Mouse (Mus musculus): Measurements from ENCODE around the gene Kcnj12. TPM values are rescaled to one million over a fixed set of nuclear protein-coding genes. Genes with fewer than 3 reads are reported as not detected.
A peak's percentile ranks its signal among the peaks of the same experiment; 100 is the strongest.

Kcnj12 gene
- polyA plus RNA-seq, 1 experiment from 2014 or later, result 0.76 TPM

- Histone ChIP-seq H3K36me3 (ENCODE audit: control insufficient read depth, insufficient read depth) (no peaks in the 10 kb centered on the region), H3K4me3 (ENCODE audit: low read depth, low read length) (no peak overlapping the region), H3K27me3 (replicated peaks; ENCODE audit: control insufficient read depth, insufficient read depth, low read length) (no peaks in the 10 kb centered on the region), H3K9ac (ENCODE audit: low read depth, low read length) (no peak overlapping the region), H3K9me3 (ENCODE audit: control insufficient read depth) (no peaks in the 10 kb centered on the region), H3K4me1 (replicated peaks; ENCODE audit: control insufficient read depth, insufficient read depth, low read length) (no peaks in the 10 kb centered on the region), H3K4me2 (replicated peaks; ENCODE audit: low read depth) (no peak overlapping the region), H3K27ac (ENCODE audit: low read depth, low read length) (no peak overlapping the region)
- WGBS, result 50% methylated on average over 1 of the region's 1 CpGs
- no peak for ATAC-seq
- TF ChIP-seq CTCF (IDR thresholded peaks at IDR 0.05; ENCODE audit: low read depth), result no peak
These were observed 75.7 kb downstream of the Kcnj12 start for GRCm38 (mm10) chr11:61098046-61098445.

DNA sequence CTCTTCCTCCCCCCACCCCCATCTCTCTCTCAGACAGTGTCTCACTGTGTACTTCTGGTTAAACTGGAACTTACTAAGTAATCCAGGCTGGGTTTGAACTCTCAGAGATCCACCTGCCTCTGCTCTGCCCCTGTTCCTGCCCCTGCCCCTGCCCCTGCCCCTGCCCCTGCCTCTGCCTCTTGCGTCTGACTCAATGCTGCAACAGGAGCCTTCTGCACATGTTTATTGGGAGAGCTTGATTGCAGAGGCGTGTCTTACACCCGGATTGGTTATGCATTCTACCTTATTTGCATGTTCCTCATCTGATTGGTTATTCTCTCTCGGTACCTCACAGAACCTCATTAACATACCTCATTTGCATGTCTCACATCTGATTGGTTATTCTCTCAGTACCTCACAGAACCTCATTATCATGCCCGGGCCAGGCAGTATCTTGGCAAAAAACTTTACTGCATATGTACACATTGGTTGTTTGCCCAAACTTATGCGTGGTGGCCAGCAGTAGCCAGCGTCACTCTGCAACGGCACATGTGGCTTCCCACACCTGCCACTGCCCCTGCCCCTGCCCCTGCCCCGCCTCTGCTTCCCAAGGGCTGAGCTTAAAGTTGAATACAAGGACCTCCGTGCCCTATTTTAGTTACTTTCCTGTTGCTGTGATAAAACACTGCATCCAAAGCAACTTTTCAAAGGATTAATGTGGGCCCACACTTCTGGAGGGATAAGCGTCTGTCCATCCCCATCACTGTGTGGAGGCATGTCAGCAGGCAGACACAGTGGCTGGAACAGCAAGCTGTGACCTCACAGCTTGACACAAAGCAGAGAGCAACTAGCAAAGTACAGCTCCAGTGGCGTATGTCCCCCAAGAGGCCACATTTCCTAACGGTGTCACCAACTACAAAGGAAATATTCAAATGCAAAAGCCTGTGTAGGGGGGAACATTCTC, 80.3 kb downstream of the Kcnj12 start:
- no peak for TF ChIP-seq CTCF (IDR thresholded peaks at IDR 0.05; ENCODE audit: low read depth)
- no peaks in the 10 kb centered on the region for H3K27me3 ChIP-seq (replicated peaks; ENCODE audit: control insufficient read depth, insufficient read depth, low read length)
- no peak for ATAC-seq
- H3K9me3 ChIP-seq (ENCODE audit: control insufficient read depth), result no peaks in the 10 kb centered on the region
- WGBS, result 71% methylated on average over 12 of the region's 13 CpGs
- no peaks in the 10 kb centered on the region for H3K36me3 ChIP-seq (ENCODE audit: control insufficient read depth, insufficient read depth)
- H3K4me3 ChIP-seq (ENCODE audit: low read depth, low read length), result no peak overlapping the region
- no peak overlapping the region for H3K27ac ChIP-seq (ENCODE audit: low read depth, low read length)
- no peak overlapping the region for H3K4me2 ChIP-seq (replicated peaks; ENCODE audit: low read depth)
- no peak overlapping the region for H3K9ac ChIP-seq (ENCODE audit: low read depth, low read length)
- no peaks in the 10 kb centered on the region for H3K4me1 ChIP-seq (replicated peaks; ENCODE audit: control insufficient read depth, insufficient read depth, low read length)

- TF ChIP-seq CTCF (IDR thresholded peaks at IDR 0.05; ENCODE audit: low read depth), result peak; percentile 100
- 21% methylated on average over 20 of the region's 20 CpGs for WGBS
- peak overlapping the region; percentile 25; the same call in 1 of the 2 replicates for H3K4me2 ChIP-seq (replicated peaks; ENCODE audit: low read depth)
- H3K4me3 ChIP-seq (ENCODE audit: low read depth, low read length), result no peak overlapping the region
- H3K9ac ChIP-seq (ENCODE audit: low read depth, low read length), result no peak overlapping the region
- ATAC-seq, result peak; percentile 85
- no peaks in the 10 kb centered on the region for H3K27me3 ChIP-seq (replicated peaks; ENCODE audit: control insufficient read depth, insufficient read depth, low read length)
- no peak overlapping the region for H3K27ac ChIP-seq (ENCODE audit: low read depth, low read length)
- H3K4me1 ChIP-seq (replicated peaks; ENCODE audit: control insufficient read depth, insufficient read depth, low read length), result no peaks in the 10 kb centered on the region
- no peaks in the 10 kb centered on the region for H3K9me3 ChIP-seq (ENCODE audit: control insufficient read depth)
- no peaks in the 10 kb centered on the region for H3K36me3 ChIP-seq (ENCODE audit: control insufficient read depth, insufficient read depth)
These were observed 82.0 kb downstream of the Kcnj12 start for GRCm38 (mm10) chr11:61104241-61104901.

DNA sequence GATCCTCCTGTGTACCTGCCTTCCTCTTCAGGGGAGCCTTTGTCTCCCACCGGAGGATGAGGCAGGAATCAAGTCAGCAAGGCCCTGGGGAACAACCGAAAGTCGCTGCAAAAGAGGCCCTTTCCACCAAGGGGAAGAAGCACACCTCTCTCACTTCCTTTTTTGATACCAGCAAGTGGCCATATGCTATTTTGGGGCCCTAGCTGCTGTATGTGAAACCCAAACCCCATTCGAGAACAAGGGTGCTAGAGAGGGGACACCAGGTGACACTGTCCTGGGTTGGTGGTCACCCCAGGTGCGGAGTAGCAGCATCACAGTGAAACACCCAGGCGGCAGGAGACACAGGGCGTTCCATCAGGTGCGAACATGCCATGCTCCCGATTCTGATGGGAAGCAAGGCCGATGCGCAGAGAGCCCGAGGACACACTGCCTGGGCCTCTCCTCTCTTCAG, 86.6 kb downstream of the Kcnj12 start:
- no peak for TF ChIP-seq CTCF (IDR thresholded peaks at IDR 0.05; ENCODE audit: low read depth)
- no peaks in the 10 kb centered on the region for H3K36me3 ChIP-seq (ENCODE audit: control insufficient read depth, insufficient read depth)
- no peak for ATAC-seq
- H3K9me3 ChIP-seq (ENCODE audit: control insufficient read depth), result no peaks in the 10 kb centered on the region
- no peak overlapping the region for H3K4me3 ChIP-seq (ENCODE audit: low read depth, low read length)
- no peaks in the 10 kb centered on the region for H3K4me1 ChIP-seq (replicated peaks; ENCODE audit: control insufficient read depth, insufficient read depth, low read length)
- H3K9ac ChIP-seq (ENCODE audit: low read depth, low read length), result no peak overlapping the region
- no peak overlapping the region for H3K4me2 ChIP-seq (replicated peaks; ENCODE audit: low read depth)
- no peak overlapping the region for H3K27ac ChIP-seq (ENCODE audit: low read depth, low read length)
- H3K27me3 ChIP-seq (replicated peaks; ENCODE audit: control insufficient read depth, insufficient read depth, low read length), result no peaks in the 10 kb centered on the region
- WGBS, result 91% methylated on average over 12 of the region's 12 CpGs

GRCm38 (mm10) chr11:61109707-61110106, 87.3 kb downstream of the Kcnj12 start:
- no peaks in the 10 kb centered on the region for H3K27me3 ChIP-seq (replicated peaks; ENCODE audit: control insufficient read depth, insufficient read depth, low read length)
- H3K36me3 ChIP-seq (ENCODE audit: control insufficient read depth, insufficient read depth), result no peaks in the 10 kb centered on the region
- no peaks in the 10 kb centered on the region for H3K4me1 ChIP-seq (replicated peaks; ENCODE audit: control insufficient read depth, insufficient read depth, low read length)
- H3K4me3 ChIP-seq (ENCODE audit: low read depth, low read length), result no peak overlapping the region
- H3K27ac ChIP-seq (ENCODE audit: low read depth, low read length), result no peak overlapping the region
- 83% methylated on average over 6 of the region's 6 CpGs for WGBS
- no peaks in the 10 kb centered on the region for H3K9me3 ChIP-seq (ENCODE audit: control insufficient read depth)
- no peak overlapping the region for H3K9ac ChIP-seq (ENCODE audit: low read depth, low read length)
- no peak overlapping the region for H3K4me2 ChIP-seq (replicated peaks; ENCODE audit: low read depth)
- TF ChIP-seq CTCF (IDR thresholded peaks at IDR 0.05; ENCODE audit: low read depth), result no peak
- no peak for ATAC-seq

- Histone ChIP-seq H3K36me3 (ENCODE audit: control insufficient read depth, insufficient read depth) (no peaks in the 10 kb centered on the region), H3K9me3 (ENCODE audit: control insufficient read depth) (no peaks in the 10 kb centered on the region), H3K9ac (ENCODE audit: low read depth, low read length) (no peak overlapping the region), H3K27me3 (replicated peaks; ENCODE audit: control insufficient read depth, insufficient read depth, low read length) (no peaks in the 10 kb centered on the region), H3K4me3 (ENCODE audit: low read depth, low read length) (no peak overlapping the region), H3K4me2 (replicated peaks; ENCODE audit: low read depth) (no peak overlapping the region), H3K4me1 (replicated peaks; ENCODE audit: control insufficient read depth, insufficient read depth, low read length) (no peaks in the 10 kb centered on the region), H3K27ac (ENCODE audit: low read depth, low read length) (no peak overlapping the region)
- no peak for ATAC-seq
- no peak for TF ChIP-seq CTCF (IDR thresholded peaks at IDR 0.05; ENCODE audit: low read depth)
- WGBS, result 73% methylated on average over 10 of the region's 10 CpGs
These were observed 87.7 kb downstream of the Kcnj12 start for GRCm38 (mm10) chr11:61110113-61110512.

All from intestine, postnatal 0 days (tissue).